Mouse (Mus musculus) embryonic fibroblast, embryonic 13.5 days (primary cell): Measurements from ENCODE around the gene Tuba1b.

Experiments
- CTCF ChIP-seq: IDR thresholded peaks from 2 replicates; pipeline ENCODE4 v1.5.1; 2011; ENCODE audit warnings: mild to moderate bottlenecking, control low read depth, low read length, moderate library complexity, borderline replicate concordance; ENCODE audit not compliant: insufficient read depth
- POLR2A ChIP-seq: IDR thresholded peaks from 2 replicates; pipeline ENCODE4 v1.6.1; 2011; ENCODE audit warnings: low read depth, mild to moderate bottlenecking, control low read depth, low read length, moderate library complexity

- TF ChIP-seq POLR2A (no peak), CTCF (no peak)
Observed at GRCm38 (mm10) chr15:98916016-98916415, 18.3 kb downstream of the Tuba1b start.
